Mouse (Mus musculus) gastrocnemius, postnatal 10 days (tissue): ENCODE measurements around the gene Inafm1. TPM values are rescaled to one million over a fixed set of nuclear protein-coding genes. Genes with fewer than 3 reads are reported as not detected.
"Not testable (repeated sequence)": the region's sequence is repeated elsewhere in the genome, so short reads cannot be mapped to it uniquely, and the experiment has no call there.

ENCODE experiments used
- DNase-seq: peaks from one replicate; pipeline ENCODE4 v3.0.0; 2021; ENCODE audit warnings: mixed read lengths
- total RNA-seq, 2 experiments: library from RNA; stranded (reverse); gene quantifications; 2 replicates each; pipeline ENCODE4 v1.2.3; 2021

The Inafm1 gene
- total RNA-seq, 2 experiments from 2014 or later, result 11.0 to 11.7 TPM

GRCm38 (mm10) chr7:16297616-16298015 is 24.2 kb upstream of the Inafm1 start:
- no peak for DNase-seq

DNA sequence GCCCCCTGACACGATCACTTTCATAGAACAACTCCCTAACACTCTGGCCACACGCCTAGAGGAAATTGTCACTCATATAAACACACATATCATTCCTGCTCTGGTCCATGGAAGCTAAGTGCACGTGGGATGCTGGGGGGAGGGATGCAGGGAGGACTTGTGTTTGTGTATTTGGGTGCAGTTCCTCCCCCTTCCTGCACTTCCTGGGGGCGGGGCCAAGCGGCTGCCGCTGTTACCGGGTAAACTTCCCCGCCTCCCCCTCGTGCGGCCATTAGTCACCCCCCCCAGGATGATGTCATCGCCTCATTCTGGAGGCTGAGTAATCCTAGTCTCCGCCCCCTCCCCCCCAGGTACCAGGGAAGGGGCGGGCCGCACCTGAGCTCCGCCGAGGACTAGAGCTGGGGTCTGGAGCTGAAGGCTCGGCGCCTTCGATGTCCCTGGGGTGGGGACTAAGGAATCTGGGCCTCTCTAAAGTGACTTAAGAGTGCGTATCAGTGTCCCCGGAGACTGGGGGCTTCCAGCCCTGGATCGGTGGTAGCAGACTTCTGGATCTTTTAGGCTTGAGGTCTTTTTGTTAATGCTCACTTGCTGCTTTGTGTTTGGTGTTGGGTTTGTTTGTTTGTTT is 23.5 kb upstream of the Inafm1 start:
- DNase-seq, result peak; percentile 89

- no peak for DNase-seq
These were observed 22.7 kb upstream of the Inafm1 start for GRCm38 (mm10) chr7:16296146-16296545.

DNA sequence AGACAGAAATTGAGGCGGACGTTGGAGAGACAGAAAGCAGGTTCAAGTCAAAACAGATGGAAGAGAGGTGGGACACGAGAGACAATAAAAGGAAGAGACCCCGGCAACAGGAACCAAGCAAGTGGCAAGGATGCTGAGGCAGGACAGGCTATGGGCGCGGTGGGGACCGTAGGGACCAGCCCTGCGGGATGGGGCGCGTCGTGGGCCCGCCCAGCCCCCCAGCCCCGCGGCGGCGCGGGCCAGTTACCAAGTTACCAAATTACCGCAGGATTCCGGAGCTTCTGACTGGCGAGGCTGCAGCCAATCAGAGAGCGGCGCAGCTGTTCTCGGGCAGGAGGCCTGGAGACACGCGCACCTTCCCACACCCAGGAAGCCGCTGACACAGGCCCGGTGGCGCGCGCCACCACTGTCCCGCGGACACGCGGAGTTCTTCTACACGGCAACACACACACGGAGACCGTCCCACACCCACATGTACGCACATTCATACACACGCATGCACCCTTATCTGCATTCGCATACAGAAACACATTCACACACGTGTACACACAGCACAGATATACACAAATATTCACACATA is 22.0 kb upstream of the Inafm1 start:
- DNase-seq, result peak; percentile 75

DNA sequence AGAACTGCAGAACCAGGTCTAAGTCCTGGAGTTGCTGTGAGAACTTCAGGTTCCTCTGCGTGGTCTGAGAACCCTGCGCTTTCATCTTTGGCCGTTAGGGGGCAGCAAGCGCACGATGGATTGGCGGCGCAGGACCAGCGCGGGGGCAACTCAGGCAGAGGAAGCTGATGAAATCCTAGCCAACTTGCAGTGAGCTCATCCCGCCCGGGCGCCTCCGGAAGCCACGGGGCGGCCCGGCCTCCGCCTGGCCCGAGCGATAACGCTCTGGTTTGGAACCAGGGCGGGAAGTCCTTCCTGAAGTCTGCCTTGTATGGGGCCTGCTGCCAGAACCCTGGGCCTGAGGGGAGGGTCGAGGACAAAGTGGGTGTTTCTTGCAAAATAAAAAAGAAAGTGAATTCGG is 21.4 kb upstream of the Inafm1 start:
- peak; percentile 96 for DNase-seq

DNA sequence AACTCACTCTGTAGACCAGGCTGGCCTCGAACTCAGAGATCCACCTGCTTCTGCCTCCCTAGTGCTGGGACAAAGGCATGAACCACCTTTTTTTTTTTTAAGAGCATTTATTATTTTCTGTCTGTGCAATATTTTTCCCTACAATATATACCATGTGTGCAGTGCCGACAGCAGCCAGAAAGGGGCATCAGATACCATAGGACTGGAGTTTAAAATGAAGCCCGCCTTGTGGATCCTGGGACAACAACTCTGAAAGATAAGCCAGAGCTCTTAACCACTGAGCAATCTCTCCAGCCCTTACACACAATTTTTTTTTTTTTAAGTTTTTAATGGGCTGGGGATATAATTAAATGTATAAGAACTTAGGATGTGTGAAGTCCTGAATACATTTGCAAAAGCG is 20.9 kb upstream of the Inafm1 start:
- no peak for DNase-seq

- no peak for DNase-seq
These were observed 14.4 kb upstream of the Inafm1 start for GRCm38 (mm10) chr7:16287791-16288190.

DNA sequence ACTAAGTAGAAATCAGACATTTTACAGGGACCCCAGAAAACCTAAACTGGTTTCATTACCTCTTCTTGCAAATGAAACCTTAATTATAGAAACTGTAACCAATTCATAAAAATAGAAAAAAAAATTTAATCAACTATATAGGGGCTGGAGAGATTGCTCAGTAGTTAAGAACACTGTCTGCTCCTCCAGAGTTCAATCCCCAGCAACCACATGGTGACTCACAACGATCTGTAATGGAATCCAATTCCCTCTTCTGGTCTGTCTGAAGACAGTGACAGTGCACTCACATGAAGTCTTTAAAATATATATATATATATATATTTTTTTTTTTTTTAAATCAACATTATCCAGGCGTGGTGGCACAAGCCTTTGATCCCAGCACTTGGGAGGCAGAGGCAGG is 13.6 kb upstream of the Inafm1 start:
- no peak for DNase-seq

DNA sequence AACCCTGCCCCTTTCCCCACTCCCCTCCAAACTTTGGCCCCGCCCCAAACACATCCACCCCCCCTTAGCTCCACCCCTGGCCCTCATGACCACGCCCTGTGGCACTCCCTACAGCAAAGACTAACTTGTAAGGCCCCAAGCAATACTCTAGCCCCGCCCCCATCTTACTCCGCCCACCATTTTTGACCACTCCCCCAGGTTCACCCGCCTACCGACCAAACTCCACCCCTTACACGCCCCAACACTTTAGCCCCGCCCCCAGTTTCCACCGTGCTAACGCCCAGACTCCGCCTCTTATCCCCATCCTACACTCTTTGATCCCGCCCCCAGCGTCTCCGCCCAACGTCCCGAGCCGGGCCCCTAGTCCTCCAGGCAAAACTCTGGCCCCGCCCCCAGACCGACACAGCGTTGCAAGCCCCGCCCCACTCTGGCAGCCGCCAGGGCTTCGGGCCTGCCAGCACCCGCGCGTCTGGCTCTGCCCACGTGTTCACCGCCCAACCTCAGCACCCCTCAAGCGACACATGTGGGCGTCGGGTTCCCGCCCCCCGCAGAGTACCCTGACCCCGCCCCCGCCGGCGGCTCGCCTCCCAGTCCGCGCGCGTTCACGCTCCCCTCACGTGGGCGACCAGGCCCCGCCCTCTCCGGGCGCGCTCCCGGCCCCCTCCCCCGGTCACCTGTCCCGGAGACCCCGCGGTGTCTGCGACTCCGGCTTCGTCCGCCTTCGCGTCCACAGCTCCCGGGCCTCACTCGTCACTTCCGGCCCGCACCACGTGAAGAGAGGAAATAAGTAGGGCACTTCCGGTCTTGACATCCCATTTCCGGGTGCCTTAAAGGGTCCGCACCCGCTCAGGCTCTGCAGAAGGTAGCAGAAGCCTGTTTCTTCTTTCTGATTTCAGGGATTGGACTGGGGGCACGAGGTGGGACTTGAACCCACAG is 12.9 kb upstream of the Inafm1 start, which contains the start of gene Ccdc9:
Gene Ccdc9 (minus strand): TSS at position 770 of the 936 bp plus-strand sequence.
- DNase-seq, result peak; percentile 100

- peak; percentile 72 for DNase-seq
These were observed 12.1 kb upstream of the Inafm1 start for GRCm38 (mm10) chr7:16285450-16286025.

- no peak for DNase-seq
These were observed 11.5 kb upstream of the Inafm1 start for GRCm38 (mm10) chr7:16284904-16285303.

DNA sequence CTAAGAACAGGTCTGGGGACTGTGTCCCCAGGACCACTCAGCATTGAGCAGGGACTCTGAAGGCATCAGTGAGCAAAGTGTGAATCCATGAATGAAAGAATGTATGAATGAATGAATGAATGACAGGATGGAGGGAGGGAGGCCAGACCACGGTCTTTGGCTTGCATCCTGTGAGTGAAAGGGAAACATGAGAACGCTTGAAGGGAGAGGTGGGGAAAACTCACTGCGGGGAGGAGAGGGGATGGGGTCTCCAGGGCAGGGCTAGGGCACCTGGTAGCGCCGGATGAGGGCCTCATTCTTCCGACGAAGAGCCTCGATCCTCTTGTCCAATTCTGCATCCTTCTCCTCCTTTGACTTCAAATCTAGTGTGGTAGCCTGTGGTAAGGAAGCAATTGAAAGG is 10.6 kb upstream of the Inafm1 start:
- DNase-seq, result no peak

GRCm38 (mm10) chr7:16282334-16282733 is 8.9 kb upstream of the Inafm1 start:
- DNase-seq, result no peak

DNA sequence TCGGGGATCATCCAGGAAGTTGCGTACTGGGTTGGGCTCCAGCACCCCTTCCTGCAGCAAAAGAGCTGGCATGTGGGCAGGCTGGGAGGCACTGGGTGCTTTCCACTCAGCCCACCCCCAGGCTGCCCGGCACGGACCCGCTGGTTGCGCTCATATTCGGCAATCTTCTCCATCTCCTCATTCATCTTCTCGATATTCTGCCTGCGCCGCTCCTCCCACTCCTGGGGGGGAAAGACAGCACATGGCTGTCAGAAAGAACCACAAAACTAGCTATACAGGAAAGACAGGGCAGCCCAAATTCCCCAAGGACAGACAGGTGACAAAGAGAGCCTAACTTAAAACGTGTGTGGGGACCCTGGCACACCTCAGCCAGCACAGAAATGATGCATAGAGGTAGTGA is 7.3 kb upstream of the Inafm1 start:
- DNase-seq, result no peak

GRCm38 (mm10) chr7:16274922-16275890 is 1.8 kb upstream of the Inafm1 start:
- DNase-seq, result no peak

- no peak for DNase-seq
These were observed 336 bp upstream of the Inafm1 start for GRCm38 (mm10) chr7:16273766-16274140.

GRCm38 (mm10) chr7:16272681-16273080 is 736 bp downstream of the Inafm1 start:
- DNase-seq, result peak; percentile 71

- no peak for DNase-seq
These were observed 2.3 kb downstream of the Inafm1 start for GRCm38 (mm10) chr7:16271139-16271538.

- DNase-seq, result not testable (repeated sequence)
These were observed 6.8 kb downstream of the Inafm1 start for GRCm38 (mm10) chr7:16266593-16266992.

- no peak for DNase-seq
These were observed 7.6 kb downstream of the Inafm1 start for GRCm38 (mm10) chr7:16265856-16266255.

GRCm38 (mm10) chr7:16263843-16264242 is 9.6 kb downstream of the Inafm1 start:
- no peak for DNase-seq
